Mouse (Mus musculus) heart, embryonic 13.5 days (tissue): ENCODE data around the gene Oas1h. TPM values are rescaled to one million over a fixed set of nuclear protein-coding genes. Genes with fewer than 3 reads are reported as not detected.

Experiments
- ATAC-seq: fragments of 200-750 bp; cut with Nextera tagmentation; 2 replicates; pipeline ENCODE4 v1.8.0; 2017; ENCODE audit warnings: moderate TSS enrichment; ENCODE audit not compliant: insufficient number of reproducible peaks, low FRiP score, low TSS enrichment; ENCODE audit errors: extremely low read depth
- H3K27ac ChIP-seq: fragments of 300-500 bp; sonication (generic); replicated peaks from 2 replicates; pipeline ENCODE4 v1.5.1; 2015; ENCODE audit warnings: moderate library complexity, mild to moderate bottlenecking, inconsistent platforms
- H3K27me3 ChIP-seq: fragments of 300-500 bp; sonication (generic); replicated peaks from 2 replicates; pipeline ENCODE4 v1.6.1; 2015; ENCODE audit warnings: mild to moderate bottlenecking, inconsistent platforms
- H3K36me3 ChIP-seq: fragments of 300-500 bp; sonication (generic); 2 replicates; pipeline ENCODE4 v1.6.1; 2015; ENCODE audit warnings: mild to moderate bottlenecking, inconsistent platforms
- H3K4me1 ChIP-seq: fragments of 300-500 bp; sonication (generic); 2 replicates; pipeline ENCODE4 v1.6.1; 2015; ENCODE audit warnings: inconsistent platforms
- H3K4me2 ChIP-seq: fragments of 300-500 bp; sonication (generic); 2 replicates; pipeline ENCODE4 v1.6.1; 2015; ENCODE audit warnings: inconsistent platforms, mild to moderate bottlenecking, moderate library complexity
- H3K4me3 ChIP-seq: fragments of 300-500 bp; sonication (generic); 2 replicates; pipeline ENCODE4 v1.5.1; 2015; ENCODE audit warnings: moderate library complexity, mild to moderate bottlenecking, inconsistent platforms
- H3K9ac ChIP-seq: fragments of 300-500 bp; sonication (generic); 2 replicates; pipeline ENCODE4 v1.6.1; 2015; ENCODE audit warnings: inconsistent platforms, mild to moderate bottlenecking, moderate library complexity
- H3K9me3 ChIP-seq: fragments of 300-500 bp; sonication (generic); 2 replicates; pipeline ENCODE4 v1.6.1; 2016; ENCODE audit warnings: inconsistent platforms
- WGBS: fragments of 180-500 bp; shearing (Covaris S2); methylation state at CpG from one replicate; pipeline ENCODE4 v1.1.7; 2015; ENCODE audit warnings: mixed read lengths; 5-methylcytosine and 5-hydroxymethylcytosine counted together
- polyA plus RNA-seq: library from polyadenylated mRNA; unstranded; fragments of >200 nt; fragmentation: Nextera tagmentation; extraction: Ambion mirVana; gene quantifications from 2 replicates; pipeline ENCODE4 v1.2.1, GENCODE M21; 2015

The Oas1h gene
- polyA plus RNA-seq, result not detected in 2 replicates

- no peak within 1 kb of the TSS for H3K27ac ChIP-seq
- no peak within 1 kb of the TSS for H3K4me3 ChIP-seq
- H3K4me1 ChIP-seq, result no peaks in the 10 kb centered on the region
- 54% methylated on average over 4 of the region's 4 CpGs for WGBS
- H3K9ac ChIP-seq, result no peak within 1 kb of the TSS
- no peak within 1 kb of the TSS for H3K4me2 ChIP-seq
- no peak for ATAC-seq
- H3K27me3 ChIP-seq, result no peaks in the 10 kb centered on the region
- H3K9me3 ChIP-seq, result no peaks in the 10 kb centered on the region
- no peaks in the 10 kb centered on the region for H3K36me3 ChIP-seq
Observed at GRCm38 (mm10) chr5:120861121-120861520, at the start of gene Oas1h. Oas1h (plus strand) TSS chr5:120861421.

- peak within 1 kb of the TSS; percentile 77 for H3K9ac ChIP-seq
- ATAC-seq, result no peak
- peaks cover 12% of the 10 kb centered on the region; the same call in 1 of the 2 replicates for H3K4me1 ChIP-seq
- H3K9me3 ChIP-seq, result no peaks in the 10 kb centered on the region
- peak within 1 kb of the TSS; percentile 54 for H3K4me3 ChIP-seq
- WGBS, result 7% methylated on average over 18 of the region's 18 CpGs
- peak within 1 kb of the TSS; percentile 50; the same call in 1 of the 2 replicates for H3K27ac ChIP-seq
- peaks cover 3% of the 10 kb centered on the region; the same call in 1 of the 2 replicates for H3K27me3 ChIP-seq
- peak within 1 kb of the TSS; percentile 73 for H3K4me2 ChIP-seq
- no peaks in the 10 kb centered on the region for H3K36me3 ChIP-seq
Observed at GRCm38 (mm10) chr5:120811951-120812819, 49.0 kb upstream of the Oas1h start, which contains the start of gene Oas1c. Oas1c (minus strand) TSS chr5:120812514.

GRCm38 (mm10) chr5:120813023-120813422 is 48.2 kb upstream of the Oas1h start:
- no peak for ATAC-seq
- 65% methylated on average over 6 of the region's 6 CpGs for WGBS
- Histone ChIP-seq H3K9ac (peak overlapping the region; percentile 75), H3K27me3 (peaks cover 3% of the 10 kb centered on the region; the same call in 1 of the 2 replicates), H3K4me3 (peak overlapping the region; percentile 54), H3K4me1 (peaks cover 12% of the 10 kb centered on the region; the same call in 1 of the 2 replicates), H3K27ac (no peak overlapping the region), H3K9me3 (no peaks in the 10 kb centered on the region), H3K4me2 (peak overlapping the region; percentile 73), H3K36me3 (no peaks in the 10 kb centered on the region)

GRCm38 (mm10) chr5:120815949-120816348 is 45.3 kb upstream of the Oas1h start:
- 57% methylated on average over 3 of the region's 3 CpGs for whole genome bisulfite sequencing
- peaks cover 12% of the 10 kb centered on the region; the same call in 1 of the 2 replicates for H3K4me1 ChIP-seq
- 0 out of 2 replicates have a peak, but pooled peaks cover 3% of the 10 kb centered on the region for H3K27me3 ChIP-seq
- H3K27ac ChIP-seq, result no peak overlapping the region
- no peaks in the 10 kb centered on the region for H3K36me3 ChIP-seq
- no peak for ATAC-seq
- H3K9ac ChIP-seq, result no peak overlapping the region
- H3K4me2 ChIP-seq, result no peak overlapping the region
- peaks cover 16% of the 10 kb centered on the region for H3K9me3 ChIP-seq
- H3K4me3 ChIP-seq, result no peak overlapping the region

- H3K4me3 ChIP-seq, result no peak overlapping the region
- H3K27me3 ChIP-seq, result 0 out of 2 replicates have a peak, but pooled peaks cover 3% of the 10 kb centered on the region
- no peak overlapping the region for H3K9ac ChIP-seq
- ATAC-seq, result no peak
- no peak overlapping the region for H3K27ac ChIP-seq
- H3K9me3 ChIP-seq, result peaks cover 16% of the 10 kb centered on the region
- H3K4me1 ChIP-seq, result no peaks in the 10 kb centered on the region
- no peak overlapping the region for H3K4me2 ChIP-seq
- H3K36me3 ChIP-seq, result no peaks in the 10 kb centered on the region
Observed at GRCm38 (mm10) chr5:120818999-120819398, 42.2 kb upstream of the Oas1h start.

- no peak for ATAC-seq
- peaks cover 26% of the 10 kb centered on the region for H3K27me3 ChIP-seq
- WGBS, result 65% methylated on average over 4 of the region's 4 CpGs
- no peak overlapping the region for H3K9ac ChIP-seq
- no peaks in the 10 kb centered on the region for H3K36me3 ChIP-seq
- H3K27ac ChIP-seq, result no peak overlapping the region
- no peak overlapping the region for H3K4me2 ChIP-seq
- H3K4me3 ChIP-seq, result no peak overlapping the region
- no peaks in the 10 kb centered on the region for H3K9me3 ChIP-seq
- no peaks in the 10 kb centered on the region for H3K4me1 ChIP-seq
Observed at GRCm38 (mm10) chr5:120831031-120831430, 30.2 kb upstream of the Oas1h start.

GRCm38 (mm10) chr5:120833335-120834280 is 27.6 kb upstream of the Oas1h start:
- Histone ChIP-seq H3K4me3 (no peak overlapping the region), H3K4me1 (no peaks in the 10 kb centered on the region), H3K27me3 (peaks cover 31% of the 10 kb centered on the region), H3K36me3 (no peaks in the 10 kb centered on the region), H3K9ac (no peak overlapping the region), H3K4me2 (no peak overlapping the region), H3K27ac (no peak overlapping the region), H3K9me3 (no peaks in the 10 kb centered on the region; the same call in 1 of the 2 replicates)
- ATAC-seq, result no peak
- 17% methylated on average over 17 of the region's 17 CpGs for WGBS

GRCm38 (mm10) chr5:120836731-120837585 is 24.3 kb upstream of the Oas1h start:
- Histone ChIP-seq H3K9me3 (no peaks in the 10 kb centered on the region; the same call in 1 of the 2 replicates), H3K36me3 (no peaks in the 10 kb centered on the region), H3K27me3 (peaks cover 38% of the 10 kb centered on the region), H3K27ac (no peak overlapping the region), H3K4me3 (no peak overlapping the region), H3K9ac (no peak overlapping the region), H3K4me2 (no peak overlapping the region), H3K4me1 (no peaks in the 10 kb centered on the region)
- 9% methylated on average over 8 of the region's 8 CpGs for WGBS
- no peak; the same call in 1 of the 2 replicates for ATAC-seq

GRCm38 (mm10) chr5:120844713-120845112 is 16.5 kb upstream of the Oas1h start:
- H3K4me2 ChIP-seq, result no peak overlapping the region
- no peak overlapping the region for H3K27ac ChIP-seq
- H3K9ac ChIP-seq, result no peak overlapping the region
- WGBS, result 62% methylated on average over 3 of the region's 3 CpGs
- ATAC-seq, result no peak
- peaks cover 15% of the 10 kb centered on the region for H3K27me3 ChIP-seq
- H3K36me3 ChIP-seq, result no peaks in the 10 kb centered on the region
- no peak overlapping the region for H3K4me3 ChIP-seq
- no peaks in the 10 kb centered on the region for H3K4me1 ChIP-seq
- no peaks in the 10 kb centered on the region for H3K9me3 ChIP-seq

GRCm38 (mm10) chr5:120847067-120847466 is 14.2 kb upstream of the Oas1h start, which contains the start of gene Oas1f:
Oas1f (plus strand) TSS chr5:120847367.
- Histone ChIP-seq H3K4me2 (no peak within 1 kb of the TSS), H3K9ac (no peak within 1 kb of the TSS), H3K4me1 (no peaks in the 10 kb centered on the region), H3K9me3 (no peaks in the 10 kb centered on the region), H3K4me3 (no peak within 1 kb of the TSS), H3K27me3 (peaks cover 12% of the 10 kb centered on the region; the same call in 1 of the 2 replicates), H3K27ac (no peak within 1 kb of the TSS), H3K36me3 (no peaks in the 10 kb centered on the region)
- WGBS, result 68% methylated on average over 4 of the region's 4 CpGs
- ATAC-seq, result no peak
